Mouse (Mus musculus) hindbrain, postnatal 0 days (tissue): ENCODE measurements around the gene Ap2a1. TPM values are rescaled to one million over a fixed set of nuclear protein-coding genes. Genes with fewer than 3 reads are reported as not detected.

Source experiments
- ATAC-seq: fragments of 200-750 bp; cut with Nextera tagmentation; 2 replicates; pipeline ENCODE4 v1.8.0; 2017; ENCODE audit warnings: mild to moderate bottlenecking, moderate TSS enrichment, moderate library complexity
- DNase-seq: peaks from one replicate; pipeline ENCODE4 v3.0.0-alpha.2; 2015; ENCODE audit warnings: low spot score
- H3K27ac ChIP-seq: fragments of 300-500 bp; sonication (generic); 2 replicates; pipeline ENCODE4 v1.5.1; 2014; ENCODE audit warnings: mild to moderate bottlenecking
- H3K27me3 ChIP-seq: fragments of 300-500 bp; sonication (generic); 2 replicates; pipeline ENCODE4 v1.6.1; 2014; ENCODE audit warnings: low read length, mixed read lengths; ENCODE audit not compliant: insufficient read depth
- H3K36me3 ChIP-seq: fragments of 300-500 bp; sonication (generic); 2 replicates; pipeline ENCODE4 v1.6.1; 2014; ENCODE audit warnings: low read length, mixed read lengths; ENCODE audit not compliant: insufficient read depth
- H3K4me1 ChIP-seq: fragments of 300-500 bp; sonication (generic); 2 replicates; pipeline ENCODE4 v1.6.1; 2014; ENCODE audit warnings: antibody characterized with exemption, low read length, mixed read lengths; ENCODE audit not compliant: insufficient read depth
- H3K4me2 ChIP-seq: fragments of 300-500 bp; sonication (generic); 2 replicates; pipeline ENCODE4 v1.6.1; 2014; ENCODE audit warnings: low read depth, mild to moderate bottlenecking, low read length, moderate library complexity, mixed read lengths
- H3K4me3 ChIP-seq: fragments of 300-500 bp; sonication (generic); 2 replicates; pipeline ENCODE4 v1.5.1; 2014; ENCODE audit warnings: low read length
- H3K9ac ChIP-seq: fragments of 300-500 bp; sonication (generic); replicated peaks from 2 replicates; pipeline ENCODE4 v1.6.1; 2014; ENCODE audit warnings: mild to moderate bottlenecking, low read length, moderate library complexity, mixed read lengths
- H3K9me3 ChIP-seq: fragments of 300-500 bp; sonication (generic); 2 replicates; pipeline ENCODE4 v1.6.1; 2016; ENCODE audit warnings: low read length, mixed read lengths
- CTCF ChIP-seq: IDR thresholded peaks from 2 replicates; pipeline ENCODE4 v1.5.1; 2016; ENCODE audit warnings: antibody characterized with exemption, control low read depth, low read depth
- WGBS: fragments of 180-500 bp; shearing (Covaris S2); extraction: QIAGEN DNeasy Blood & Tissue Kit; methylation state at CpG from one replicate; pipeline ENCODE4 v1.1.7; 2014; 5-methylcytosine and 5-hydroxymethylcytosine counted together
- polyA plus RNA-seq: library from polyadenylated mRNA; unstranded; fragments of >200 nt; fragmentation: Nextera tagmentation; extraction: Ambion mirVana; gene quantifications from 2 replicates; pipeline ENCODE4 v1.2.1, GENCODE M21; 2015
- total RNA-seq: library from RNA; depleted of rRNA; stranded (reverse); fragments of >200 nt; gene quantifications from 2 replicates; pipeline ENCODE4 v1.2.3, GENCODE M21; 2014; rRNA removed

Ap2a1 gene
- total and polyA plus RNA-seq, 2 experiments from 2014 or later = 115 to 255 TPM

- Histone ChIP-seq H3K4me2 (peak overlapping the region; percentile 72), H3K4me1 (peaks cover 22% of the 10 kb centered on the region), H3K27me3 (no peaks in the 10 kb centered on the region), H3K9me3 (no peaks in the 10 kb centered on the region), H3K4me3 (peak overlapping the region; percentile 41), H3K27ac (peak overlapping the region; percentile 91), H3K36me3 (peaks cover 13% of the 10 kb centered on the region; the same call in 1 of the 2 replicates), H3K9ac (peak overlapping the region; percentile 59)
- WGBS = 27% methylated on average over 26 of the region's 26 CpGs
- DNase-seq = no peak
- no peak for ATAC-seq
- TF ChIP-seq CTCF = no peak
Measured at GRCm38 (mm10) chr7:44853596-44854355, 75.5 kb downstream of the Ap2a1 start.

DNA sequence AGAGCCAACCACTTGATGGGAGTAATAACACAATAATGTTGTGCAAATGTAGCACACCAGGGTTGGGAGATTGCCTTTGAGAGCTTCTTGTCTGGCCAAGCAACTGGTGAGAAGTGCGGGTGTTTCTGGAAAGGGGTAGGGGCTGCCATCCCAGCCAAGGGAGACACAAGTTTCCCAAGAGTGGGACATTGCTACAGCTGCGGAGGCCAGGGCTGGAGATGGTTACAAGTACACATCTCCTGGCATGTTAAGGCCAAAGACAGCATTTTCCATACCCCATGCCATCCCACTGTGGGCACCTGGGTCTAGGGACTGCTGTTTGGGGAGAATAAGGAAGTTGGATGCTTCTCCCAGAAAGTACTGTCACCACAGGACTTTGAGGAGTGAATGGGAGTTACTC is 76.2 kb downstream of the Ap2a1 start:
- no peak overlapping the region for H3K27ac ChIP-seq
- no peak for TF ChIP-seq CTCF
- DNase-seq (no peak), ATAC-seq (no peak)
- 98% methylated on average over 2 of the region's 2 CpGs for WGBS
- no peak overlapping the region for H3K4me3 ChIP-seq
- peaks cover 13% of the 10 kb centered on the region; the same call in 1 of the 2 replicates for H3K36me3 ChIP-seq
- no peak overlapping the region for H3K4me2 ChIP-seq
- H3K4me1 ChIP-seq = peaks cover 18% of the 10 kb centered on the region
- H3K9ac ChIP-seq = no peak overlapping the region
- H3K9me3 ChIP-seq = no peaks in the 10 kb centered on the region
- H3K27me3 ChIP-seq = no peaks in the 10 kb centered on the region

- H3K4me3 ChIP-seq = no peak overlapping the region
- H3K9me3 ChIP-seq = no peaks in the 10 kb centered on the region
- ATAC-seq (no peak), DNase-seq (no peak)
- no peak overlapping the region for H3K9ac ChIP-seq
- 87% methylated on average over 36 of the region's 36 CpGs for WGBS
- H3K4me1 ChIP-seq = peaks cover 20% of the 10 kb centered on the region; the same call in 1 of the 2 replicates
- TF ChIP-seq CTCF = no peak
- no peaks in the 10 kb centered on the region for H3K27me3 ChIP-seq
- H3K27ac ChIP-seq = no peak overlapping the region
- peaks cover 13% of the 10 kb centered on the region; the same call in 1 of the 2 replicates for H3K36me3 ChIP-seq
- no peak overlapping the region for H3K4me2 ChIP-seq
Measured at GRCm38 (mm10) chr7:44852259-44853027, 76.9 kb downstream of the Ap2a1 start.

GRCm38 (mm10) chr7:44851625-44852234 is 77.6 kb downstream of the Ap2a1 start:
- H3K27me3 ChIP-seq = no peaks in the 10 kb centered on the region
- H3K27ac ChIP-seq = no peak overlapping the region
- no peak overlapping the region for H3K4me3 ChIP-seq
- peaks cover 22% of the 10 kb centered on the region; the same call in 1 of the 2 replicates for H3K4me1 ChIP-seq
- no peaks in the 10 kb centered on the region for H3K9me3 ChIP-seq
- WGBS = 93% methylated on average over 12 of the region's 12 CpGs
- peaks cover 13% of the 10 kb centered on the region; the same call in 1 of the 2 replicates for H3K36me3 ChIP-seq
- no peak for ATAC-seq
- no peak for TF ChIP-seq CTCF
- no peak for DNase-seq
- no peak overlapping the region for H3K4me2 ChIP-seq
- 0 out of 2 replicates have a peak overlapping the region, but pooled peaks have one; percentile 1 for H3K9ac ChIP-seq

DNA sequence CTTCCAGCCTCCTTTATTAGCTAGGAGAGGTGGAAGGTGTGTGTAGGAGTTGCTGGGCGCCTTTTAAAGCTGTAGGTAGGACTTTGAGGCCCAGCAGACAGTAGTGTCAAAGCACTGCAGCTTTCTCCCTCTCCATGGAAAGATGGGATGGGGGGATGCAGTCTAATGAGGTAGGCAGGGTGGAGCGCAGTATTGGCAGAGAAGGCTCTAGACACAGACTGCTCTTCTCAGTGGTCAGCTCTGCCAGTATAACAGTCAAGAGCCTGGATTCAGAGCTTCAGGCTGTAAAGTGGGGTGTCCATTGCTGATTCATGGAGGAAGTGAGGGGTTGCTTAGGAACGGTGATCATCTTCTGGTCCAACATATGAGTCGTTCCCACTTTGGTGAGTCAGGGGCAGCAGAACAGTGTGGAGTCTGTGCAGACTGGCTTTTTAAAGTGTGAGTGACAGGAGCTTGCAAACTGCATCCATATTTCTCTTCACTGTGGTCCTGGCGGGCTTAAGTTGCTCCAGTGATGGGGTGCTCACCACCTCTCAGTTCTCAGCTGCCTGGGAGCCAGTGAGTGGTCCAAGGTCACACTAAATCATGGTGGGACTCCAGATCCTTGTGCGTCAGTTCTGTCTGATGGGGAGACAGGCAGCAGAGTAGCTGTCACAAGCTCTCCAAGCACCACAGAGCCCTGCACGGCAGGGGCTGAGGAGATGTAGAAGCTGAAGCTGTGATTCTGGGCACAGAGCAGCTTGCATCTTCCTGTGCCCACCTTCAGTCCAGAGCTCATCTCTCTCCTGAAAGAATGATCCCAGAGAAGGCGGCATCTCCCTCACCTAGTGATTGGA is 78.3 kb downstream of the Ap2a1 start:
- no peak for DNase-seq
- Histone ChIP-seq H3K27ac (peak overlapping the region; percentile 99), H3K4me2 (peak overlapping the region; percentile 83), H3K9me3 (no peaks in the 10 kb centered on the region), H3K36me3 (peaks cover 16% of the 10 kb centered on the region), H3K4me3 (peak overlapping the region; percentile 73), H3K9ac (peak overlapping the region; percentile 84), H3K4me1 (peaks cover 22% of the 10 kb centered on the region; the same call in 1 of the 2 replicates), H3K27me3 (no peaks in the 10 kb centered on the region)
- WGBS = 80% methylated on average over 8 of the region's 8 CpGs
- TF ChIP-seq CTCF = no peak
- no peak for ATAC-seq

Other genes starting within 250 kb of the Ap2a1 start
Only the 30 nearest of the 31 such genes appear.
- not detected in 2 replicates for gene Izumo2, start 220.8 kb downstream of the Ap2a1 start, total RNA-seq
- gene Izumo2, start 220.8 kb downstream of the Ap2a1 start, polyA plus RNA-seq = not detected in 2 replicates
- gene Vrk3, start 181.1 kb downstream of the Ap2a1 start, total RNA-seq = 22.3 and 25.3 TPM in 2 replicates
- 28.2 and 33.0 TPM in 2 replicates for gene Vrk3, start 181.1 kb downstream of the Ap2a1 start, polyA plus RNA-seq
- gene Zfp473, start 178.4 kb downstream of the Ap2a1 start, total RNA-seq = 0.84 and 1.8 TPM in 2 replicates
- gene Zfp473, start 178.4 kb downstream of the Ap2a1 start, polyA plus RNA-seq = 0.68 and 0.73 TPM in 2 replicates
- 67.0 and 69.0 TPM in 2 replicates for gene Nup62, start 113.4 kb downstream of the Ap2a1 start, total RNA-seq
- gene Nup62, start 113.4 kb downstream of the Ap2a1 start, polyA plus RNA-seq = 42.9 and 46.4 TPM in 2 replicates
- gene Il4i1, start 113.1 kb downstream of the Ap2a1 start, total RNA-seq = 0.47 and 0.68 TPM in 2 replicates
- 0.52 and 0.58 TPM in 2 replicates for gene Il4i1, start 113.1 kb downstream of the Ap2a1 start, polyA plus RNA-seq
- 10.1 and 15.8 TPM in 2 replicates for gene Atf5, start 112.8 kb downstream of the Ap2a1 start, total RNA-seq
- gene Atf5, start 112.8 kb downstream of the Ap2a1 start, polyA plus RNA-seq = 4.1 and 4.4 TPM in 2 replicates
- 136 and 156 TPM in 2 replicates for gene Akt1s1, start 80.5 kb downstream of the Ap2a1 start, total RNA-seq
- gene Akt1s1, start 80.5 kb downstream of the Ap2a1 start, polyA plus RNA-seq = 94.3 and 95.4 TPM in 2 replicates
- 53.7 and 98.5 TPM in 2 replicates for gene Tbc1d17, start 80.4 kb downstream of the Ap2a1 start, total RNA-seq
- 103 and 106 TPM in 2 replicates for gene Tbc1d17, start 80.4 kb downstream of the Ap2a1 start, polyA plus RNA-seq
- 22.9 and 47.1 TPM in 2 replicates for gene Pnkp, start 72.4 kb downstream of the Ap2a1 start, total RNA-seq
- gene Pnkp, start 72.4 kb downstream of the Ap2a1 start, polyA plus RNA-seq = 35.7 and 37.5 TPM in 2 replicates
- 524 and 597 TPM in 2 replicates for gene Ptov1, start 59.7 kb downstream of the Ap2a1 start, total RNA-seq
- 416 and 438 TPM in 2 replicates for gene Ptov1, start 59.7 kb downstream of the Ap2a1 start, polyA plus RNA-seq
- 193 and 194 TPM in 2 replicates for gene Med25, start 36.8 kb downstream of the Ap2a1 start, total RNA-seq
- 121 and 123 TPM in 2 replicates for gene Med25, start 36.8 kb downstream of the Ap2a1 start, polyA plus RNA-seq
- 27.8 and 29.8 TPM in 2 replicates for gene Fuz, start 33.4 kb downstream of the Ap2a1 start, total RNA-seq
- 14.5 and 14.9 TPM in 2 replicates for gene Fuz, start 33.4 kb downstream of the Ap2a1 start, polyA plus RNA-seq
- not detected in 2 replicates for gene Tsks, start 13.7 kb upstream of the Ap2a1 start, total RNA-seq
- 0.25 and 0.40 TPM in 2 replicates for gene Tsks, start 13.7 kb upstream of the Ap2a1 start, polyA plus RNA-seq
- 99.4 and 105 TPM in 2 replicates for gene Cpt1c, start 45.4 kb upstream of the Ap2a1 start, total RNA-seq
- gene Cpt1c, start 45.4 kb upstream of the Ap2a1 start, polyA plus RNA-seq = 48.7 and 50.7 TPM in 2 replicates
- 215 and 251 TPM in 2 replicates for gene Prmt1, start 57.1 kb upstream of the Ap2a1 start, total RNA-seq
- 470 and 531 TPM in 2 replicates for gene Prmt1, start 57.1 kb upstream of the Ap2a1 start, polyA plus RNA-seq
- gene Irf3, start 68.2 kb upstream of the Ap2a1 start, total RNA-seq = 42.2 and 48.6 TPM in 2 replicates
- 31.5 and 33.7 TPM in 2 replicates for gene Irf3, start 68.2 kb upstream of the Ap2a1 start, polyA plus RNA-seq
- 7.2 and 15.0 TPM in 2 replicates for gene Bcl2l12, start 69.2 kb upstream of the Ap2a1 start, total RNA-seq
- 13.0 and 13.6 TPM in 2 replicates for gene Bcl2l12, start 69.2 kb upstream of the Ap2a1 start, polyA plus RNA-seq
- gene Scaf1, start 86.9 kb upstream of the Ap2a1 start, total RNA-seq = 76.7 and 77.7 TPM in 2 replicates
- gene Scaf1, start 86.9 kb upstream of the Ap2a1 start, polyA plus RNA-seq = 40.7 and 45.6 TPM in 2 replicates
- gene Rras, start 88.5 kb upstream of the Ap2a1 start, total RNA-seq = 8.4 and 18.6 TPM in 2 replicates
- 15.8 and 16.9 TPM in 2 replicates for gene Rras, start 88.5 kb upstream of the Ap2a1 start, polyA plus RNA-seq
- 14.0 and 18.1 TPM in 2 replicates for gene Prr12, start 123.4 kb upstream of the Ap2a1 start, total RNA-seq
- gene Prr12, start 123.4 kb upstream of the Ap2a1 start, polyA plus RNA-seq = 7.5 and 9.2 TPM in 2 replicates
- 72.9 and 83.1 TPM in 2 replicates for gene Nosip, start 132.9 kb upstream of the Ap2a1 start, total RNA-seq
- gene Nosip, start 132.9 kb upstream of the Ap2a1 start, polyA plus RNA-seq = 64.5 and 67.4 TPM in 2 replicates
- gene Prrg2, start 133.2 kb upstream of the Ap2a1 start, total RNA-seq = 10.5 and 12.4 TPM in 2 replicates
- gene Prrg2, start 133.2 kb upstream of the Ap2a1 start, polyA plus RNA-seq = 15.3 and 17.2 TPM in 2 replicates
- 42.9 and 45.1 TPM in 2 replicates for gene Rcn3, start 162.7 kb upstream of the Ap2a1 start, total RNA-seq
- 39.3 and 42.0 TPM in 2 replicates for gene Rcn3, start 162.7 kb upstream of the Ap2a1 start, polyA plus RNA-seq
- 32.9 and 43.6 TPM in 2 replicates for gene Fcgrt, start 174.4 kb upstream of the Ap2a1 start, total RNA-seq
- gene Fcgrt, start 174.4 kb upstream of the Ap2a1 start, polyA plus RNA-seq = 43.8 and 45.9 TPM in 2 replicates
- gene Rps11, start 194.9 kb upstream of the Ap2a1 start, total RNA-seq = 743 and 824 TPM in 2 replicates
- gene Rps11, start 194.9 kb upstream of the Ap2a1 start, polyA plus RNA-seq = 768 and 794 TPM in 2 replicates
- 1,377 and 1,807 TPM in 2 replicates for gene Rpl13a, start 199.3 kb upstream of the Ap2a1 start, total RNA-seq
- 800 and 828 TPM in 2 replicates for gene Rpl13a, start 199.3 kb upstream of the Ap2a1 start, polyA plus RNA-seq
- gene Gm45713, start 206.7 kb upstream of the Ap2a1 start, total RNA-seq = not detected in 2 replicates
- gene Gm45713, start 206.7 kb upstream of the Ap2a1 start, polyA plus RNA-seq = 0.15 TPM in 1 of 2 replicates, not detected in the other
- 5.8 and 8.0 TPM in 2 replicates for gene Flt3l, start 206.9 kb upstream of the Ap2a1 start, total RNA-seq
- gene Flt3l, start 206.9 kb upstream of the Ap2a1 start, polyA plus RNA-seq = 2.1 and 3.0 TPM in 2 replicates
- 119 and 124 TPM in 2 replicates for gene Pih1d1, start 224.8 kb upstream of the Ap2a1 start, total RNA-seq
- 79.3 and 80.5 TPM in 2 replicates for gene Pih1d1, start 224.8 kb upstream of the Ap2a1 start, polyA plus RNA-seq
- gene Aldh16a1, start 225.1 kb upstream of the Ap2a1 start, total RNA-seq = 30.5 and 30.9 TPM in 2 replicates
- 19.0 and 20.6 TPM in 2 replicates for gene Aldh16a1, start 225.1 kb upstream of the Ap2a1 start, polyA plus RNA-seq